Mouse (Mus musculus) embryonic facial prominence, embryonic 15.5 days (tissue): ENCODE measurements at regions not wholly inside any gene's neighbourhood (a gene's known extent, or its start where the extent isn't known, plus 50 kb on each side); places are given as distances from the start of the nearest gene placed in this dataset.

Experiments
- ATAC-seq: fragments of 200-750 bp; cut with Nextera tagmentation; 2 replicates; pipeline ENCODE4 v1.8.0; 2017; ENCODE audit warnings: low read depth, moderate TSS enrichment; ENCODE audit not compliant: insufficient number of reproducible peaks, low FRiP score, low TSS enrichment
- H3K27ac ChIP-seq: fragments of 300-500 bp; sonication (generic); replicated peaks from 2 replicates; pipeline ENCODE4 v1.5.1; 2015; ENCODE audit warnings: mild to moderate bottlenecking, inconsistent platforms
- H3K27me3 ChIP-seq: fragments of 300-500 bp; sonication (generic); 2 replicates; pipeline ENCODE4 v1.6.1; 2015; ENCODE audit warnings: inconsistent platforms
- H3K36me3 ChIP-seq: fragments of 300-500 bp; sonication (generic); 2 replicates; pipeline ENCODE4 v1.6.1; 2015; ENCODE audit warnings: mild to moderate bottlenecking, inconsistent platforms
- H3K4me1 ChIP-seq: fragments of 300-500 bp; sonication (generic); 2 replicates; pipeline ENCODE4 v1.6.1; 2015; ENCODE audit warnings: inconsistent platforms
- H3K4me2 ChIP-seq: fragments of 300-500 bp; sonication (generic); replicated peaks from 2 replicates; pipeline ENCODE4 v1.6.1; 2015; ENCODE audit warnings: mild to moderate bottlenecking, inconsistent platforms
- H3K4me3 ChIP-seq: fragments of 300-500 bp; sonication (generic); replicated peaks from 2 replicates; pipeline ENCODE4 v1.5.1; 2015; ENCODE audit warnings: mild to moderate bottlenecking, inconsistent platforms
- H3K9ac ChIP-seq: fragments of 300-500 bp; sonication (generic); 2 replicates; pipeline ENCODE4 v1.6.1; 2015; ENCODE audit warnings: inconsistent platforms
- H3K9me3 ChIP-seq: fragments of 300-500 bp; sonication (generic); replicated peaks from 2 replicates; pipeline ENCODE4 v1.6.1; 2016; ENCODE audit warnings: inconsistent platforms
- whole genome bisulfite sequencing: fragments of 180-500 bp; shearing (Covaris S2); methylation state at CpG from one replicate; pipeline ENCODE4 v1.1.7; 2015; 5-methylcytosine and 5-hydroxymethylcytosine counted together

GRCm38 (mm10) chr11:40624126-40624778 lies 70.8 kb downstream of the Mat2b start:
- no peaks in the 10 kb centered on the region for H3K4me1 ChIP-seq
- H3K9me3 ChIP-seq = no peaks in the 10 kb centered on the region
- H3K36me3 ChIP-seq = no peaks in the 10 kb centered on the region
- no peaks in the 10 kb centered on the region for H3K27me3 ChIP-seq
- ATAC-seq = no peak
- H3K4me2 ChIP-seq = no peak overlapping the region
- H3K27ac ChIP-seq = no peak overlapping the region
- no peak overlapping the region for H3K9ac ChIP-seq
- WGBS = 79% methylated on average over 3 of the region's 3 CpGs
- H3K4me3 ChIP-seq = no peak overlapping the region

DNA sequence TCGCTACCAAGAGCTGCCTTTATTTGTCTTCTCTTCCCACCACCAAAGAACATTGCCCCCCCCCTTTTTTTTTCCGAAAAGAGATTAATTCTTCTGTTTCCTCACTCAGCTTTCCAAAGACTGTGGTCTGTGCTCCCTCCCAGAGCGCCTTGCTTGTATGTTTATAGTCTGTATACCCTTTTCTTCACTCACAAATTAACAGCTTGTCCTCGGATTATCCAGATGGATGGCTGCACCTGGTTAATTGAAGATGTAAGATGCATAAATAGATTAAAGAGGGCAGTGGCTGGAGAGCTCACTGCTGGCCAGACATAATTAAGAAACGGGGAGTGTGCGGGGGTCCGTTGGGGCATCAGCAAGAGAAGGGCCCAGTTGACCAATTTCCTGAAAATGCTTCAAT lies 75.0 kb downstream of the Mat2b start:
- H3K27me3 ChIP-seq = no peaks in the 10 kb centered on the region
- no peaks in the 10 kb centered on the region for H3K36me3 ChIP-seq
- H3K4me3 ChIP-seq = no peak overlapping the region
- H3K4me2 ChIP-seq = no peak overlapping the region
- no peak overlapping the region for H3K27ac ChIP-seq
- ATAC-seq = no peak
- H3K9ac ChIP-seq = no peak overlapping the region
- H3K9me3 ChIP-seq = no peaks in the 10 kb centered on the region
- H3K4me1 ChIP-seq = no peaks in the 10 kb centered on the region
- whole genome bisulfite sequencing = 75% methylated on average over 7 of the region's 7 CpGs

- Histone ChIP-seq H3K4me3 (no peak overlapping the region), H3K36me3 (no peaks in the 10 kb centered on the region), H3K4me1 (peaks cover 10% of the 10 kb centered on the region; the same call in 1 of the 2 replicates), H3K27me3 (no peaks in the 10 kb centered on the region), H3K9me3 (no peaks in the 10 kb centered on the region), H3K9ac (no peak overlapping the region), H3K27ac (no peak overlapping the region), H3K4me2 (no peak overlapping the region)
- 90% methylated on average over 9 of the region's 9 CpGs for WGBS
- no peak for ATAC-seq
Observed at GRCm38 (mm10) chr11:40603008-40603407, 92.0 kb downstream of the Mat2b start.

GRCm38 (mm10) chr11:40601572-40601909 lies 93.5 kb downstream of the Mat2b start:
- Histone ChIP-seq H3K4me1 (peaks cover 10% of the 10 kb centered on the region; the same call in 1 of the 2 replicates), H3K9ac (no peak overlapping the region), H3K36me3 (no peaks in the 10 kb centered on the region), H3K9me3 (no peaks in the 10 kb centered on the region), H3K27ac (no peak overlapping the region), H3K27me3 (no peaks in the 10 kb centered on the region), H3K4me2 (no peak overlapping the region), H3K4me3 (no peak overlapping the region)
- WGBS = 0% methylated on average over 1 of the region's 1 CpGs
- no peak for ATAC-seq

- no peak for ATAC-seq
- no peaks in the 10 kb centered on the region for H3K9me3 ChIP-seq
- no peak overlapping the region for H3K9ac ChIP-seq
- no peaks in the 10 kb centered on the region for H3K36me3 ChIP-seq
- no peak overlapping the region for H3K4me3 ChIP-seq
- H3K4me1 ChIP-seq = peaks cover 10% of the 10 kb centered on the region; the same call in 1 of the 2 replicates
- no peak overlapping the region for H3K27ac ChIP-seq
- H3K27me3 ChIP-seq = no peaks in the 10 kb centered on the region
- 0 out of 2 replicates have a peak overlapping the region, but pooled peaks have one; percentile 1 for H3K4me2 ChIP-seq
- 22% methylated on average over 11 of the region's 11 CpGs for WGBS
Observed at GRCm38 (mm10) chr11:40600773-40601571, 94.0 kb downstream of the Mat2b start.

GRCm38 (mm10) chr11:40599956-40600772 lies 94.8 kb downstream of the Mat2b start:
- Histone ChIP-seq H3K36me3 (no peaks in the 10 kb centered on the region), H3K27me3 (no peaks in the 10 kb centered on the region), H3K27ac (no peak overlapping the region), H3K4me3 (no peak overlapping the region), H3K9me3 (no peaks in the 10 kb centered on the region), H3K4me2 (0 out of 2 replicates have a peak overlapping the region, but pooled peaks have one; percentile 1), H3K9ac (no peak overlapping the region), H3K4me1 (peaks cover 10% of the 10 kb centered on the region; the same call in 1 of the 2 replicates)
- no peak for ATAC-seq
- 6% methylated on average over 15 of the region's 15 CpGs for WGBS

DNA sequence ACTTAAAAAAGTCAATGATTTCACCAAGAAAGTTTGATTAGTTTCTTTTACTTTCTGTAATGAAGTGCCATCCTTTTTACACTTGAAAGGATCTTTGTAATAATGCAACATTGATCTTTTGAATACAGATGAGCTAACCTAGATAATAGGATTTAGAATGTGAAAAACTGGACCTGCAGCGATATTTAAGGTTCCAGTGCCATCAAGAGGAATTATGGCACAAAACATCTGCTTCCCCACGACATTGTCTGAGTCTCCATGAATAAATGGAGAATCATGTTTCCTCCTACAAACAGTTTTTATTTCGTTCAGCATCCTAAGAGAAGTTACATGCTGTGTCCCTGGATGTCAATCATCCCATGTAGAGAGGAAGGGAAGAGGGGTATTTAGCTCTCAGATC lies 98.7 kb downstream of the Mat2b start:
- no peak overlapping the region for H3K4me2 ChIP-seq
- no peaks in the 10 kb centered on the region for H3K27me3 ChIP-seq
- no peak for ATAC-seq
- H3K4me1 ChIP-seq = peaks cover 10% of the 10 kb centered on the region; the same call in 1 of the 2 replicates
- H3K27ac ChIP-seq = no peak overlapping the region
- H3K36me3 ChIP-seq = no peaks in the 10 kb centered on the region
- H3K9me3 ChIP-seq = no peaks in the 10 kb centered on the region
- H3K4me3 ChIP-seq = no peak overlapping the region
- 44% methylated on average over 3 of the region's 3 CpGs for WGBS
- H3K9ac ChIP-seq = no peak overlapping the region

DNA sequence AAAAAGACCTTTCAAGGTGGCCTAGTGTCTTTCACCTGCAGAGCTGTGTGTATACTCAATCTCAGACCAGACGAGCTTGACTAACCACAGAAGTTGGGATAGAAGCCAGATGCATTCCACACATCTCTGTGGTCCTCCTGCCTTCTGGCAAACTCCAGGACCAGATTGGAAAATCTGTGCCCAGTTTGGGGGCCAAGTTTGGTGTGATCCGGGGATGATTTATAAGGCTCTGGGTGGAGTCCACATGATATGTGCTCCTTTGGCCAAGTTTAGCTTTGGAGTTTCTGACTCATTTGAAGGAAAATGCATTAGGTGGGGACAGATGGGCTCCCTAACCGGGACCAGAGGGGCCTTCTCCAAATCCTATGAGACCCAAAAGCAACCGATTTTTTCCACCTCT lies 102.9 kb downstream of the Mat2b start:
- no peak overlapping the region for H3K27ac ChIP-seq
- no peaks in the 10 kb centered on the region for H3K27me3 ChIP-seq
- H3K36me3 ChIP-seq = no peaks in the 10 kb centered on the region
- no peaks in the 10 kb centered on the region for H3K9me3 ChIP-seq
- no peaks in the 10 kb centered on the region for H3K4me1 ChIP-seq
- H3K9ac ChIP-seq = no peak overlapping the region
- H3K4me3 ChIP-seq = no peak overlapping the region
- no peak overlapping the region for H3K4me2 ChIP-seq
- no peak for ATAC-seq
- WGBS = 53% methylated on average over 4 of the region's 4 CpGs

GRCm38 (mm10) chr11:40573758-40574139 lies 121.3 kb downstream of the Mat2b start:
- no peak for ATAC-seq
- H3K4me3 ChIP-seq = no peak overlapping the region
- 17% methylated on average over 3 of the region's 3 CpGs for WGBS
- H3K9me3 ChIP-seq = no peaks in the 10 kb centered on the region
- H3K4me2 ChIP-seq = no peak overlapping the region
- H3K9ac ChIP-seq = no peak overlapping the region
- no peak overlapping the region for H3K27ac ChIP-seq
- H3K36me3 ChIP-seq = no peaks in the 10 kb centered on the region
- H3K4me1 ChIP-seq = no peaks in the 10 kb centered on the region
- H3K27me3 ChIP-seq = no peaks in the 10 kb centered on the region

- WGBS = 23% methylated on average over 12 of the region's 12 CpGs
- Histone ChIP-seq H3K4me2 (no peak overlapping the region), H3K4me1 (no peaks in the 10 kb centered on the region)
Observed at GRCm38 (mm10) chr11:40572953-40573757, 121.8 kb downstream of the Mat2b start.

More at GRCm38 (mm10) chr11:40572953-40573757, 121.8 kb downstream of the Mat2b start:
- Histone ChIP-seq H3K27ac (no peak overlapping the region), H3K4me3 (no peak overlapping the region), H3K27me3 (no peaks in the 10 kb centered on the region), H3K36me3 (no peaks in the 10 kb centered on the region), H3K9me3 (no peaks in the 10 kb centered on the region), H3K9ac (no peak overlapping the region)
- no peak for ATAC-seq
